Mouse (Mus musculus) cerebellum, adult 2 months (tissue): ENCODE measurements at regions not wholly inside any gene's neighbourhood (a gene's known extent, or its start where the extent isn't known, plus 50 kb on each side); places are given as distances from the start of the nearest gene placed in this dataset.

Source experiments
- CTCF ChIP-seq: fragments of 200-500 bp; IDR thresholded peaks from 2 replicates; pipeline ENCODE4 v1.5.1; 2011; ENCODE audit warnings: low read depth, mild to moderate bottlenecking, control low read depth, low read length, moderate library complexity, borderline replicate concordance; ENCODE audit not compliant: insufficient read depth
- POLR2A ChIP-seq: fragments of 200-500 bp; IDR thresholded peaks from 2 replicates; pipeline ENCODE4 v1.6.1; 2011; ENCODE audit warnings: low read length, control low read depth, borderline replicate concordance; ENCODE audit not compliant: insufficient read depth

GRCm38 (mm10) chr1:61407201-61407600, 231.4 kb upstream of the Pard3b start:
- TF ChIP-seq POLR2A = no peak
- TF ChIP-seq CTCF = no peak
